Mouse (Mus musculus): ENCODE measurements around the gene Olfr1411.

GRCm38 (mm10) chr1:92571022-92571421 is 23.2 kb upstream of the Olfr1411 start, which contains the start of gene Olfr1413:
- TF ChIP-seq CTCF (conservative IDR thresholded peaks at IDR 0.05; ENCODE audit: low read length) (no peak), POU5F1 (IDR thresholded peaks at IDR 0.05; ENCODE audit: borderline replicate concordance, low read length) (no peak), NANOG (IDR thresholded peaks at IDR 0.05; ENCODE audit: borderline replicate concordance, low read length) (no peak)

Measured in E14TG2a.4 (cell line).